Mouse (Mus musculus) embryonic facial prominence, embryonic 15.5 days (tissue): ENCODE measurements around the gene Psd. TPM values are rescaled to one million over a fixed set of nuclear protein-coding genes. Genes with fewer than 3 reads are reported as not detected.

Experiments used
- ATAC-seq: fragments of 200-750 bp; cut with Nextera tagmentation; 2 replicates; pipeline ENCODE4 v1.8.0; 2017; ENCODE audit warnings: low read depth, moderate TSS enrichment; ENCODE audit not compliant: insufficient number of reproducible peaks, low FRiP score, low TSS enrichment
- H3K27ac ChIP-seq: fragments of 300-500 bp; sonication (generic); replicated peaks from 2 replicates; pipeline ENCODE4 v1.5.1; 2015; ENCODE audit warnings: mild to moderate bottlenecking, inconsistent platforms
- H3K27me3 ChIP-seq: fragments of 300-500 bp; sonication (generic); 2 replicates; pipeline ENCODE4 v1.6.1; 2015; ENCODE audit warnings: inconsistent platforms
- H3K36me3 ChIP-seq: fragments of 300-500 bp; sonication (generic); 2 replicates; pipeline ENCODE4 v1.6.1; 2015; ENCODE audit warnings: mild to moderate bottlenecking, inconsistent platforms
- H3K4me1 ChIP-seq: fragments of 300-500 bp; sonication (generic); 2 replicates; pipeline ENCODE4 v1.6.1; 2015; ENCODE audit warnings: inconsistent platforms
- H3K4me2 ChIP-seq: fragments of 300-500 bp; sonication (generic); replicated peaks from 2 replicates; pipeline ENCODE4 v1.6.1; 2015; ENCODE audit warnings: mild to moderate bottlenecking, inconsistent platforms
- H3K4me3 ChIP-seq: fragments of 300-500 bp; sonication (generic); replicated peaks from 2 replicates; pipeline ENCODE4 v1.5.1; 2015; ENCODE audit warnings: mild to moderate bottlenecking, inconsistent platforms
- H3K9ac ChIP-seq: fragments of 300-500 bp; sonication (generic); 2 replicates; pipeline ENCODE4 v1.6.1; 2015; ENCODE audit warnings: inconsistent platforms
- H3K9me3 ChIP-seq: fragments of 300-500 bp; sonication (generic); replicated peaks from 2 replicates; pipeline ENCODE4 v1.6.1; 2016; ENCODE audit warnings: inconsistent platforms
- WGBS: fragments of 180-500 bp; shearing (Covaris S2); methylation state at CpG from one replicate; pipeline ENCODE4 v1.1.7; 2015; 5-methylcytosine and 5-hydroxymethylcytosine counted together
- polyA plus RNA-seq: library from polyadenylated mRNA; unstranded; fragments of >200 nt; fragmentation: Nextera tagmentation; extraction: Ambion mirVana; gene quantifications from 2 replicates; pipeline ENCODE4 v1.2.1, GENCODE M21; 2015

Psd gene
- polyA plus RNA-seq, 1 experiment from 2014 or later = 9.8 TPM

DNA sequence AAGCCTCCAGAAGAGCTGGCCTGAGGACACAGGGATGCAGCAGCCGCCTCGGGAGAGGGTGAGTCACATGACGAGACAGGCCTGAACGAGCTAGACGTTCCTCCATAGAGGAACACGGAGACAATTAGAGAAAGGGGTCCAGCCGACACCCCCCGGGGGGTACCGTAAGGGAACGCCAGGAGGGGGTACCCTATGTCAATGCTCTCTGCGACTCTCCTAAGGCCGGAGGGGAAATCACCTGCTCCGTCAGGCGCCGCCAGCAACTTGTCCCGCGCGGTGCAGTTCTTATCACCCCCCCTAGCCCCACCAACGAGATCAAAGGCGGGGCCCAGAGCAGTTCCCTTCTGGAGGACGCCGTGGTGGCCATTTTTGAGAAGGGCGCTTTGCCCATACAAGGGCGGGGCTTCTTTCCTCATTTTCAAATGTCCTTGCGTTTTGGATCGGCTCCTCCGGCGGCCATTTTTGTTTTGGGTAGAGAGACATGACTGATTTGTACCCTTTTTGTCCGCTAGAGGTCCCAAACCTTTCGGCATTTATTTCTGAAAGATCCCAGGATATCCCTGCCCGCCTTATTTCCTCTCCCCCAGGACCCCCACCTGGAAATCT lies 11.5 kb upstream of the Psd start, which contains the start of gene Cuedc2:
TSS of gene Cuedc2 (minus strand) at position 372 of the 606 bp plus-strand sequence.
- peak within 1 kb of the TSS; percentile 74 for H3K9ac ChIP-seq
- H3K36me3 ChIP-seq = no peaks in the 10 kb centered on the region
- WGBS = under 1% methylated on average over 31 of the region's 31 CpGs
- ATAC-seq = peak; percentile 89
- H3K4me3 ChIP-seq = peak within 1 kb of the TSS; percentile 79
- H3K4me2 ChIP-seq = peak within 1 kb of the TSS; percentile 74
- H3K27ac ChIP-seq = peak within 1 kb of the TSS; percentile 48
- H3K27me3 ChIP-seq = no peaks in the 10 kb centered on the region
- H3K4me1 ChIP-seq = peaks cover 15% of the 10 kb centered on the region
- no peaks in the 10 kb centered on the region for H3K9me3 ChIP-seq

DNA sequence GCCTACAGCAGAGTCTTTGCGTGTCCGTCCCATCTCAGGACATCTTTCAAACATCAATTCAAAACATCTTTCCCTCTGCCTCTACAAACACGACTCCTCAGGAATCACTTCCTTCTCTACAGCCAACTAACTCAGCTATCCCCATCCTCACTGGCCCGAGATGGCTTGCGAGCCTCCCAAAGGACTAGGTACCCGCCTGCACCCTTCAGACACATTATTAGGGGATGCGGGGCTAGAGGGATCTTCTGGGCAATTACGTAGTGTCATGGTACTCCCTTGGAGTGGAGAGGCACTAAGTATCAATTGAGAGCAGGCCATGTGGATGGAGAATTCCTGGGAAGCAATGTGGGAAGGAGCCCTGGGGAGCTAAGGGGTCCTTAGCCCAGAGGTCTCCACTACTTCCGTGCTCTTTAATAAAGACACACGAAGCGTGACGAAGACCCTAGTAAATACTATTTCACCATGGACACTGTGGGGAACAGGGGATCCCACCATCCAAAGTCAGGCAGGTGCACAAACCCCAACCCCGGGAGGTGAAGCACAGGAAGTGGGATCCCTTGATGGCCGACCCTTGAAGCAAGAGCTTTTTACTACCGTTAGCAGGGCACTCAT lies 10.9 kb upstream of the Psd start:
- WGBS = 33% methylated on average over 15 of the region's 15 CpGs
- peak overlapping the region; percentile 48; the same call in 1 of the 2 replicates for H3K27ac ChIP-seq
- peaks cover 15% of the 10 kb centered on the region for H3K4me1 ChIP-seq
- peak overlapping the region; percentile 79 for H3K4me3 ChIP-seq
- H3K9ac ChIP-seq = peak overlapping the region; percentile 74
- no peaks in the 10 kb centered on the region for H3K36me3 ChIP-seq
- H3K4me2 ChIP-seq = peak overlapping the region; percentile 74
- ATAC-seq = no peak
- no peaks in the 10 kb centered on the region for H3K27me3 ChIP-seq
- no peaks in the 10 kb centered on the region for H3K9me3 ChIP-seq

GRCm38 (mm10) chr19:46333906-46334305 lies 7.0 kb upstream of the Psd start:
- Histone ChIP-seq H3K4me3 (no peak overlapping the region), H3K4me2 (no peak overlapping the region), H3K9me3 (no peaks in the 10 kb centered on the region), H3K9ac (no peak overlapping the region), H3K27me3 (no peaks in the 10 kb centered on the region), H3K36me3 (peaks cover 13% of the 10 kb centered on the region), H3K27ac (no peak overlapping the region), H3K4me1 (peaks cover 26% of the 10 kb centered on the region)
- WGBS = 87% methylated on average over 3 of the region's 3 CpGs
- ATAC-seq = no peak

GRCm38 (mm10) chr19:46332721-46333339 lies 5.9 kb upstream of the Psd start:
- Histone ChIP-seq H3K9me3 (no peaks in the 10 kb centered on the region), H3K27me3 (no peaks in the 10 kb centered on the region), H3K27ac (no peak overlapping the region), H3K4me3 (no peak overlapping the region), H3K4me2 (no peak overlapping the region), H3K36me3 (peaks cover 13% of the 10 kb centered on the region), H3K4me1 (peaks cover 29% of the 10 kb centered on the region), H3K9ac (no peak overlapping the region)
- no peak for ATAC-seq
- 43% methylated on average over 7 of the region's 7 CpGs for WGBS

GRCm38 (mm10) chr19:46331936-46332335 lies 5.0 kb upstream of the Psd start:
- H3K4me1 ChIP-seq = peaks cover 32% of the 10 kb centered on the region
- no peak for ATAC-seq
- H3K9ac ChIP-seq = no peak overlapping the region
- no peak overlapping the region for H3K4me3 ChIP-seq
- H3K27ac ChIP-seq = no peak overlapping the region
- peaks cover 13% of the 10 kb centered on the region for H3K36me3 ChIP-seq
- H3K9me3 ChIP-seq = no peaks in the 10 kb centered on the region
- peaks cover 7% of the 10 kb centered on the region for H3K27me3 ChIP-seq
- no peak overlapping the region for H3K4me2 ChIP-seq
- 75% methylated on average over 3 of the region's 3 CpGs for WGBS

DNA sequence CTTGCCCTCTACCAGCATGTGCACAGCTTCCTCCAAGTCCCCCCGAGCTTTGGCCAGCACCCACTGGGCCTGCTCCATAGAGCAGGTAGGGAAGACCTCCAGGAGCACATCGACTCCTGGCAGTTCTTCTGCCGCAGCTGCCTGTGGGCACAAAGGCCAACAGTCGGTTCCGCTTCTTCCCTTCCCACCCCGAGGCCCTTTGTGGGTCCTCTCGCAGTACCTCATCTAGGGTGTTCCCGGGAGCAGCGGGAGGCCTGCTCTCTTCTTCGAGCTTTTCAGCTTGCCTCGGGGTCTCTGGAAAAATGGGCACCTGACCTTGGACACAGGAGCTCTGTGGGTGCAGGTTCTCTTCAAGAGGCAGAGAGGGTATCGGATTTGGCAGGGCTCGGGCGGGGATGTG lies 4.4 kb upstream of the Psd start:
- no peak for ATAC-seq
- Histone ChIP-seq H3K27ac (no peak overlapping the region), H3K9me3 (no peaks in the 10 kb centered on the region), H3K4me1 (peaks cover 38% of the 10 kb centered on the region), H3K36me3 (peaks cover 13% of the 10 kb centered on the region), H3K4me2 (no peak overlapping the region), H3K9ac (no peak overlapping the region), H3K27me3 (peaks cover 13% of the 10 kb centered on the region), H3K4me3 (no peak overlapping the region)
- WGBS = 85% methylated on average over 14 of the region's 14 CpGs

GRCm38 (mm10) chr19:46330696-46331095 lies 3.7 kb upstream of the Psd start:
- H3K9me3 ChIP-seq = no peaks in the 10 kb centered on the region
- H3K36me3 ChIP-seq = peaks cover 13% of the 10 kb centered on the region
- peaks cover 38% of the 10 kb centered on the region for H3K4me1 ChIP-seq
- ATAC-seq = no peak
- no peak overlapping the region for H3K9ac ChIP-seq
- H3K27me3 ChIP-seq = peaks cover 20% of the 10 kb centered on the region
- no peak overlapping the region for H3K4me2 ChIP-seq
- WGBS = 91% methylated on average over 12 of the region's 12 CpGs
- no peak overlapping the region for H3K4me3 ChIP-seq
- H3K27ac ChIP-seq = no peak overlapping the region

GRCm38 (mm10) chr19:46329951-46330350 lies 3.0 kb upstream of the Psd start:
- Histone ChIP-seq H3K4me1 (peaks cover 38% of the 10 kb centered on the region), H3K27me3 (peaks cover 27% of the 10 kb centered on the region), H3K9ac (no peak overlapping the region), H3K4me3 (peak overlapping the region; percentile 78), H3K27ac (no peak overlapping the region; the same call in 1 of the 2 replicates), H3K9me3 (no peaks in the 10 kb centered on the region), H3K36me3 (peaks cover 13% of the 10 kb centered on the region), H3K4me2 (peak overlapping the region; percentile 100)
- WGBS = 8% methylated on average over 16 of the region's 16 CpGs
- 0 out of 2 replicates have a peak, but pooled peaks have one; percentile 21 for ATAC-seq

GRCm38 (mm10) chr19:46329031-46329641 lies 2.2 kb upstream of the Psd start:
- no peak for ATAC-seq
- Histone ChIP-seq H3K36me3 (peaks cover 13% of the 10 kb centered on the region), H3K4me3 (peak overlapping the region; percentile 78), H3K27me3 (peaks cover 35% of the 10 kb centered on the region), H3K4me1 (peaks cover 38% of the 10 kb centered on the region), H3K9me3 (no peaks in the 10 kb centered on the region), H3K4me2 (peak overlapping the region; percentile 100), H3K27ac (peak overlapping the region; percentile 92), H3K9ac (peak overlapping the region; percentile 47)
- 1% methylated on average over 54 of the region's 54 CpGs for WGBS

- ATAC-seq = peak; percentile 90
- peak within 1 kb of the TSS; percentile 78 for H3K4me3 ChIP-seq
- H3K27ac ChIP-seq = peak within 1 kb of the TSS; percentile 92
- H3K36me3 ChIP-seq = peaks cover 13% of the 10 kb centered on the region
- peak within 1 kb of the TSS; percentile 47 for H3K9ac ChIP-seq
- H3K9me3 ChIP-seq = no peaks in the 10 kb centered on the region
- peaks cover 38% of the 10 kb centered on the region for H3K4me1 ChIP-seq
- peak within 1 kb of the TSS; percentile 100 for H3K4me2 ChIP-seq
- under 1% methylated on average over 81 of the region's 81 CpGs for WGBS
- H3K27me3 ChIP-seq = peaks cover 43% of the 10 kb centered on the region
Measured at GRCm38 (mm10) chr19:46328081-46329030, 1.4 kb upstream of the Psd start, which contains the start of gene Fbxl15. TSS of gene Fbxl15 (plus strand) at chr19:46328184.
